Mouse (Mus musculus): ENCODE measurements around the gene Gm12355. TPM values are rescaled to one million over a fixed set of nuclear protein-coding genes. Genes with fewer than 3 reads are reported as not detected.

Gene Gm12355
- total and polyA plus RNA-seq, 3 experiments = 2.0 to 24.2 (median 3.0) TPM

- H3K4me3 ChIP-seq (replicated peaks in 1 of 3; ENCODE audit: low read depth in 2 of 3, low read length in 2 of 3, poor library complexity in 1 of 3) = no peak overlapping the region
- no peak for TF ChIP-seq MXI1 (IDR thresholded peaks at IDR 0.05; ENCODE audit: low read depth, low read length)
- no peak for TF ChIP-seq SIN3A (IDR thresholded peaks at IDR 0.05; ENCODE audit: low read length)
- TF ChIP-seq CHD1 (IDR thresholded peaks at IDR 0.05; ENCODE audit: low read depth, low read length) = no peak
- no peak for TF ChIP-seq RCOR1 (conservative IDR thresholded peaks at IDR 0.05; ENCODE audit: low read depth, low read length)
- TF ChIP-seq JUN (IDR thresholded peaks at IDR 0.05; ENCODE audit: insufficient read depth, low read depth, low read length) = no peak
- TF ChIP-seq UBTF (IDR thresholded peaks at IDR 0.05; ENCODE audit: low read depth, low read length) = no peak
- TF ChIP-seq ELF1 (IDR thresholded peaks at IDR 0.05; ENCODE audit: low read depth, low read length) = no peak
- no peak for TF ChIP-seq CHD2 (IDR thresholded peaks at IDR 0.05; ENCODE audit: low read length)
- no peak for TF ChIP-seq HCFC1 (IDR thresholded peaks at IDR 0.05; ENCODE audit: low read depth, low read length)
- H3K9me3 ChIP-seq (replicated peaks; ENCODE audit: low read length) = peaks cover 2% of the 10 kb centered on the region
- H3K27ac ChIP-seq (ENCODE audit: insufficient read depth, low read depth) = no peak overlapping the region
- no peaks in the 10 kb centered on the region for H3K27me3 ChIP-seq (replicated peaks)
- H3K4me1 ChIP-seq (ENCODE audit: control insufficient read depth in 1 of 2, insufficient read depth in 2 of 2) = peaks cover 16 to 23% of the 10 kb centered on the region in 2 experiments
- H3K79me2 ChIP-seq (replicated peaks; ENCODE audit: control insufficient read depth, extremely low read depth, insufficient read depth, poor library complexity, severe bottlenecking) = peaks cover 14% of the 10 kb centered on the region
- DNase-seq (ENCODE audit: extremely low read depth) = no peak
- in situ Hi-C loops (cut with MboI; ENCODE audit: low pct_ligation_motif_present, low pct_unique_long_range_greater_than_20kb, low sequenced_read_pairs) (no loop called here), dilution Hi-C loops (cut with MboI; ENCODE audit: extremely low pct_ligation_motif_present, extremely low pct_unique_long_range_greater_than_20kb, low sequenced_read_pairs) (no loop called here)
- no peak overlapping the region for H3K9ac ChIP-seq (ENCODE audit: insufficient read depth, low read depth)
- no peak overlapping the region for H3K4me2 ChIP-seq (ENCODE audit: insufficient read depth, low read depth, poor library complexity, severe bottlenecking)
- H3K36me3 ChIP-seq (replicated peaks in 1 of 2; ENCODE audit: control insufficient read depth in 1 of 2, insufficient read depth in 1 of 2, low read length in 1 of 2) = peaks cover 35 to 58% of the 10 kb centered on the region in 2 experiments
These were observed 44.0 kb downstream of the Gm12355 start for GRCm38 (mm10) chr11:98581286-98582029.

- peaks cover 11 to 22% of the 10 kb centered on the region in 2 experiments for H3K4me1 ChIP-seq (ENCODE audit: control insufficient read depth in 1 of 2, insufficient read depth in 2 of 2)
- in situ Hi-C loops (cut with MboI; ENCODE audit: low pct_ligation_motif_present, low pct_unique_long_range_greater_than_20kb, low sequenced_read_pairs) (no loop called here), dilution Hi-C loops (cut with MboI; ENCODE audit: extremely low pct_ligation_motif_present, extremely low pct_unique_long_range_greater_than_20kb, low sequenced_read_pairs) (no loop called here)
- no peak overlapping the region for H3K9ac ChIP-seq (ENCODE audit: insufficient read depth, low read depth)
- no peak for DNase-seq (ENCODE audit: extremely low read depth)
- peaks cover 5% of the 10 kb centered on the region for H3K79me2 ChIP-seq (replicated peaks; ENCODE audit: control insufficient read depth, extremely low read depth, insufficient read depth, poor library complexity, severe bottlenecking)
- H3K4me2 ChIP-seq (ENCODE audit: insufficient read depth, low read depth, poor library complexity, severe bottlenecking) = no peak overlapping the region
- H3K27me3 ChIP-seq (replicated peaks) = no peaks in the 10 kb centered on the region
- no peak overlapping the region for H3K27ac ChIP-seq (ENCODE audit: insufficient read depth, low read depth)
- H3K4me3 ChIP-seq (replicated peaks in 1 of 3; ENCODE audit: low read depth in 2 of 3, low read length in 2 of 3, poor library complexity in 1 of 3) = no peak overlapping the region
- H3K9me3 ChIP-seq (replicated peaks; ENCODE audit: low read length) = peaks cover 2% of the 10 kb centered on the region
- H3K36me3 ChIP-seq (replicated peaks in 1 of 2; ENCODE audit: control insufficient read depth in 1 of 2, insufficient read depth in 1 of 2, low read length in 1 of 2) = peaks cover 35 to 58% of the 10 kb centered on the region in 2 experiments
- no peak for TF ChIP-seq CHD1 (IDR thresholded peaks at IDR 0.05; ENCODE audit: low read depth, low read length)
- TF ChIP-seq ETS1 (conservative IDR thresholded peaks at IDR 0.05; ENCODE audit: low read depth, low read length) = no peak
- TF ChIP-seq MEF2A (IDR thresholded peaks at IDR 0.05; ENCODE audit: borderline replicate concordance, low read depth, low read length) = no peak
- TF ChIP-seq JUN (IDR thresholded peaks at IDR 0.05; ENCODE audit: insufficient read depth, low read depth, low read length) = no peak
These were observed 45.0 kb downstream of the Gm12355 start for GRCm38 (mm10) chr11:98580301-98581121.

Measured in CH12.LX (cell line).